Mouse (Mus musculus): Measurements from ENCODE around the gene Secisbp2l. TPM values are rescaled to one million over a fixed set of nuclear protein-coding genes. Genes with fewer than 3 reads are reported as not detected.

The Secisbp2l gene
- total RNA-seq, 2 experiments from 2014 or later, result 16.3 to 18.2 TPM

GRCm38 (mm10) chr2:125724546-125725114 is 58.0 kb downstream of the Secisbp2l start:
- DNase-seq, result peak; percentile 66
- peak overlapping the region; percentile 73 for H3K4me3 ChIP-seq
- intact Hi-C loops (cut with DNase I), result loop anchor here (10.0 kb wide), 1 partner anchor 460 kb away; no protein-coding TSS in a partner anchor
- TF ChIP-seq CTCF (IDR thresholded peaks at IDR 0.05), result no peak
- H3K27ac ChIP-seq, result no peak overlapping the region

DNA sequence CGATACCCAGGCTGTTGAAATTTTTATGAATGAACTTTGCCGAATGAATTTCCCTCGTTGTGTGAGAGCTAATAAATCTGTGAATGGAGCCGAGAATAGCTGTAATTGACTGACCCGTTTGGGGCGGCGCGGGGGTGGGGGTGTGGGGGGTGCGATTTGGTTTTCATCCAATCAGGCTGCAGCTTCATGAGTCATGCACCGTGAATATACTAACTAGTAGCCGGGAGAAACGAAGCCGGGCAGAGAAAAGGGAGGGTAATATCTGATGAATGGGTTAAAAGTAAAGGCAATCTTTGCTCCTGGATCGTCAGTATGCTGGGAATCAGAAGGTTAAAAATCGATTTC is 58.6 kb downstream of the Secisbp2l start, which contains the start of gene Shc4:
Gene Shc4, minus strand, starts transcription at position 63 of the 345 bp plus-strand sequence.
- Histone ChIP-seq H3K4me3 (peak within 1 kb of the TSS; percentile 73), H3K27ac (peak within 1 kb of the TSS; percentile 54)
- TF ChIP-seq CTCF (IDR thresholded peaks at IDR 0.05), result no peak
- DNase-seq, result peak; percentile 38
- intact Hi-C loops (cut with DNase I), result loop anchor here (10.0 kb wide), 1 partner anchor 459 kb away; no protein-coding TSS in a partner anchor

DNA sequence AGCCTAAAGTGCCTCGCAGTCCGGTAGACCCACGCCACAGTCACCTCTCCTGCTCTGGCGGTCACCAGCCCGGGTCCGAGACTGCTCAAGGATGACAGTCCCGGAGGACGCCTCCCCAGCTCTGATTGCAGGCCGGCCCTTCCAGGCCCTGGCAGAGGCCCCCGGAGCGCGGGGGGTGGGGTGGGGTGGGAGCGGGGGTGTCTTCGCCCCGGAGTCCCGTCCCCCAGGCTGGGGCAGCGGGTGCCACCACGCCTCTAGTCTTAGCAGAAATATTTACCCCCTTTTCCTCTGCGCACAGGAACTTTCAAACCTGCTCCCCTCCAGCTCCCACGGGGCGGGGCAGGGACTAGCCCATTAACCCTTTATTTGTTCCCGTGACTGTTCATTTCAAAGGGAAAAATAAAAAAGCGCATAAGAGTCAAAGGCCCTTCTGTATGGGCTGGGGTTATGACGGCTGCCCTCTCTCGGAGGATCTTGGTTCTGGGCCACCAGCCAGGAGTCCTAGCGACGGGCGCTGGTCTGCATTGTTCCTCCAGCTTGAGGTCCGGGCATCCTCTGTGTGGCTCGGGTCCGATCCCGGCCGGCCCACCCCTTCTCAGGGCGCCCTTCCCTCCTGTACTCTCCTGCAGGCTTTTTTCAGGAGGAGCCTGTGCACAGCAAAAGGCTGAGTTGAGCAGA is 59.1 kb downstream of the Secisbp2l start:
- Histone ChIP-seq H3K27ac (peak overlapping the region; percentile 54), H3K4me3 (peak overlapping the region; percentile 73)
- TF ChIP-seq CTCF (IDR thresholded peaks at IDR 0.05), result peak; percentile 38; the same call in 1 of the 2 replicates
- peak; percentile 71 for DNase-seq
- intact Hi-C loops (cut with DNase I), result loop anchor here (10.0 kb wide), 1 partner anchor 459 kb away; no protein-coding TSS in a partner anchor

DNA sequence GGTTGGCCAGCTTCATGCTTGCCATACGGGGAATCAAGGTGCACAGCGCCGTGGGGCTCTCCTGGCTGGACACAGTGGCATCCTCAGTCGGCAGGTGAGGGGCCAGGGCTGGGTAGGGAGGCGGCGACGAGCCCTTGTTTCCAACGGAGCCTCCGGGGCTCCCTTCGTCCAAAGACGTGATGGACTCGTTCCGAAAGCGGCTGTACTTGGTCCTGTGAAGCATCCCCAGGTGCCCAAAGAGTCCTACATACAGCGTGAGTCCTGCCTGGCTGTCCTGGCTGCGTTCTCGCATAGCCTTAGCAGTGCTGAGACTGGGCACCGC is 59.6 kb downstream of the Secisbp2l start:
- intact Hi-C loops (cut with DNase I), result loop anchor here (10.0 kb wide), 1 partner anchor 458 kb away; no protein-coding TSS in a partner anchor
- no peak for DNase-seq
- Histone ChIP-seq H3K27ac (peak overlapping the region; percentile 43; the same call in 1 of the 2 replicates), H3K4me3 (peak overlapping the region; percentile 73)
- TF ChIP-seq CTCF (IDR thresholded peaks at IDR 0.05), result no peak

GRCm38 (mm10) chr2:125716599-125716998 is 66.1 kb downstream of the Secisbp2l start:
- H3K4me3 ChIP-seq, result no peak overlapping the region
- intact Hi-C loops (cut with DNase I), result no loop called here
- H3K27ac ChIP-seq, result no peak overlapping the region
- no peak for TF ChIP-seq CTCF (IDR thresholded peaks at IDR 0.05)
- no peak for DNase-seq

GRCm38 (mm10) chr2:125706510-125706921 is 76.2 kb downstream of the Secisbp2l start:
- intact Hi-C loops (cut with DNase I), result no loop called here
- no peak overlapping the region for H3K27ac ChIP-seq
- no peak for DNase-seq
- no peak overlapping the region for H3K4me3 ChIP-seq
- no peak for TF ChIP-seq CTCF (IDR thresholded peaks at IDR 0.05)

- TF ChIP-seq CTCF (IDR thresholded peaks at IDR 0.05), result no peak
- no peak for DNase-seq
- H3K27ac ChIP-seq, result no peak overlapping the region
- intact Hi-C loops (cut with DNase I), result no loop called here
- no peak overlapping the region for H3K4me3 ChIP-seq
These were observed 77.6 kb downstream of the Secisbp2l start for GRCm38 (mm10) chr2:125704907-125705631.

GRCm38 (mm10) chr2:125702851-125703250 is 79.8 kb downstream of the Secisbp2l start:
- DNase-seq, result no peak
- intact Hi-C loops (cut with DNase I), result no loop called here
- H3K4me3 ChIP-seq, result no peak overlapping the region
- no peak overlapping the region; the same call in 1 of the 2 replicates for H3K27ac ChIP-seq
- no peak for TF ChIP-seq CTCF (IDR thresholded peaks at IDR 0.05)

DNA sequence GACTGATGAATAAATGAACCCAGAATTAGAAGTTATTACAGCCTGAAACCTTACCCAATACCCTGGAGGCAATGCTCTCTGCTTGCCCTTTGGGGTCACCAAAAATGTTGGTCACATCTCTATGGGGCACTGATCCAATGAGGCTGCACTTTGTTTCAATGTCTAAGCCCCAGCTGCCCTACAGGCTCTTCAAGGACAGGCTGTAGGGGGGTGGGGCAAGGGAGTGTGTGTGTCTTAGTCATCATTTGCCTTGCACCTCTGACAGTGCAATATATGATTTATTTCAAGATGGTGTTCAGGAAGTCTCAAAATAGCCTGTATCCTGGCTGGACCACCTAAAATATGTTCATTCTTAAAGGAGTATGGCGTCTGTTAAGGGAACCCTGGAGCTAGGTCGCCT is 81.1 kb downstream of the Secisbp2l start:
- no peak for TF ChIP-seq CTCF (IDR thresholded peaks at IDR 0.05)
- Histone ChIP-seq H3K27ac (no peak overlapping the region; the same call in 1 of the 2 replicates), H3K4me3 (no peak overlapping the region)
- intact Hi-C loops (cut with DNase I), result no loop called here
- no peak for DNase-seq

GRCm38 (mm10) chr2:125696219-125696618 is 86.5 kb downstream of the Secisbp2l start:
- intact Hi-C loops (cut with DNase I), result no loop called here
- TF ChIP-seq CTCF (IDR thresholded peaks at IDR 0.05), result no peak
- DNase-seq, result peak; percentile 34
- H3K4me3 ChIP-seq, result no peak overlapping the region
- H3K27ac ChIP-seq, result peak overlapping the region; percentile 20; the same call in 1 of the 2 replicates

GRCm38 (mm10) chr2:125694798-125695197 is 87.9 kb downstream of the Secisbp2l start:
- TF ChIP-seq CTCF (IDR thresholded peaks at IDR 0.05), result no peak
- Histone ChIP-seq H3K4me3 (no peak overlapping the region), H3K27ac (no peak overlapping the region)
- intact Hi-C loops (cut with DNase I), result no loop called here
- DNase-seq, result no peak

GRCm38 (mm10) chr2:125692010-125692409 is 90.7 kb downstream of the Secisbp2l start:
- DNase-seq, result no peak
- H3K27ac ChIP-seq, result no peak overlapping the region
- intact Hi-C loops (cut with DNase I), result no loop called here
- TF ChIP-seq CTCF (IDR thresholded peaks at IDR 0.05), result no peak
- H3K4me3 ChIP-seq, result no peak overlapping the region

Other genes with a start within 250 kb of the Secisbp2l start
- 1 to 10 TPM; 1.2 to 1.4 TPM for gene Cep152, start 157.8 kb downstream of the Secisbp2l start, total RNA-seq (2021)
- 10 to 100 TPM; 18.2 to 33.6 TPM for gene Eid1, start 109.8 kb downstream of the Secisbp2l start, total RNA-seq (2021)
- gene Shc4, start 58.7 kb downstream of the Secisbp2l start, total RNA-seq (2021), result under 1 TPM; 0.33 to 0.75 TPM
- 1 to 10 TPM; 2.8 to 4.2 TPM for gene Galk2, start 76.2 kb upstream of the Secisbp2l start, total RNA-seq (2021)
- 100 to 1,000 TPM; 109 to 116 TPM for gene Cops2, start 76.3 kb upstream of the Secisbp2l start, total RNA-seq (2021)

All from gastrocnemius, adult 2 months (tissue).